Mouse (Mus musculus): ENCODE measurements around the gene Rimbp3. TPM values are rescaled to one million over a fixed set of nuclear protein-coding genes. Genes with fewer than 3 reads are reported as not detected.
A peak's percentile ranks its signal among the peaks of the same experiment; 100 is the strongest.
"Not testable (repeated sequence)": the region's sequence is repeated elsewhere in the genome, so short reads cannot be mapped to it uniquely, and the experiment has no call there.

Rimbp3 gene
- polyA plus RNA-seq, 1 experiment from 2014 or later: 0.70 TPM

DNA sequence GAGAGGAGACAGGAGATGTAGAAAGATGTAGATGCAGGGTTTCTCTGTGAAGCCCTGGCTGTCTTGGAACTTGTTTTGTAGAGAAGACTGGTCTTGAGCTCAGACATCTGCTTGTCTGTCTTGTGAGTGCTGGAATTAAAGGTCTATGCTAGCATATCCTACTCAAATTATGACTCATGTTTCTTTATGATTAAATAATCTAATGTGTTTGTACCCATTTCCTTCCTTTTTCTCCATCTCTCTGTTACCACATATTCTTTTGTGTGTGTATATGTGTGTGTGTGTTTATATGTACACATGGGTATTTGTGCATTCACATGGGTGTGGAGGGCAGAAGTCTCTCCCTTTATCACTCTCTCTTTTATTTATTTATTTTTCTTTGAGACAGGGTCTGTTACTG is 18.1 kb downstream of the Rimbp3 start:
- Histone ChIP-seq H3K4me1 (no peaks in the 10 kb centered on the region), H3K9me3 (peaks cover 10% of the 10 kb centered on the region; the same call in 1 of the 2 replicates), H3K36me3 (replicated peaks) (no peaks in the 10 kb centered on the region), H3K27ac (replicated peaks) (no peak overlapping the region), H3K27me3 (replicated peaks; ENCODE audit: low read depth, poor library complexity, severe bottlenecking) (no peaks in the 10 kb centered on the region), H3K4me3 (no peak overlapping the region)
- no peak for DNase-seq (ENCODE audit: low spot score)

DNA sequence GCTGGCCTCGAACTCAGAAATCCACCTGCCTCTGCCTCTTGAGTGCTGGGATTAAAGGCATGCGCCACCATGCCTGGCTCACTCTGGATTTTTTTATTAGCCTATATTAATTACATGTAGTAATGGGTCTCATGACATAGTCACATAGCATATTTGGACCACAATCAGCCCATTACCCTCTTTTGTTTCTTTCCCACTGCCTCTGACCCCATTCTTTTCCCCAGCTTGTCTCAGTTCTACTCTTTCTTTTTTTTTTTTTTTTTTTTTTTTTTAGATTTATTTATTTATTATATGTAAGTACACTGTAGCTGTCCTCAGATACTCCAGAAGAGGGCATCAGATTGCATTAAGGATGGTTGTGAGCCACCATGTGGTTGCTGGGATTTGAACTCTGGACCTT is 23.1 kb downstream of the Rimbp3 start:
- not testable (repeated sequence) for H3K4me3 ChIP-seq; H3K27ac ChIP-seq (replicated peaks); H3K27me3 ChIP-seq (replicated peaks; ENCODE audit: low read depth, poor library complexity, severe bottlenecking); DNase-seq (ENCODE audit: low spot score); H3K36me3 ChIP-seq (replicated peaks)
- peaks cover 10% of the 10 kb centered on the region; the same call in 1 of the 2 replicates for H3K9me3 ChIP-seq
- peaks cover 31% of the 10 kb centered on the region for H3K4me1 ChIP-seq
- 88% methylated on average over 2 of the region's 2 CpGs for WGBS

GRCm38 (mm10) chr16:17232794-17233701 is 24.6 kb downstream of the Rimbp3 start, which contains the start of gene Hic2:
Gene Hic2, plus strand, starts transcription at chr16:17233572.
- Histone ChIP-seq H3K4me3 (peak within 1 kb of the TSS; percentile 66), H3K27ac (replicated peaks) (peak within 1 kb of the TSS; percentile 98), H3K9me3 (peaks cover 10% of the 10 kb centered on the region; the same call in 1 of the 2 replicates), H3K27me3 (replicated peaks; ENCODE audit: low read depth, poor library complexity, severe bottlenecking) (0 out of 2 replicates have a peak, but pooled peaks cover 5% of the 10 kb centered on the region), H3K36me3 (replicated peaks) (no peaks in the 10 kb centered on the region), H3K4me1 (peaks cover 36% of the 10 kb centered on the region)
- DNase-seq (ENCODE audit: low spot score): peak; percentile 99
- WGBS: under 1% methylated on average over 59 of the region's 59 CpGs

- Histone ChIP-seq H3K4me3 (peak overlapping the region; percentile 66), H3K27ac (replicated peaks) (peak overlapping the region; percentile 98), H3K36me3 (replicated peaks) (no peaks in the 10 kb centered on the region), H3K9me3 (peaks cover 10% of the 10 kb centered on the region; the same call in 1 of the 2 replicates), H3K4me1 (peaks cover 45% of the 10 kb centered on the region), H3K27me3 (replicated peaks; ENCODE audit: low read depth, poor library complexity, severe bottlenecking) (0 out of 2 replicates have a peak, but pooled peaks cover 5% of the 10 kb centered on the region)
- under 1% methylated on average over 62 of the region's 62 CpGs for WGBS
- peak; percentile 80 for DNase-seq (ENCODE audit: low spot score)
These were observed 25.5 kb downstream of the Rimbp3 start for GRCm38 (mm10) chr16:17233702-17234498.

GRCm38 (mm10) chr16:17234499-17234895 is 26.1 kb downstream of the Rimbp3 start:
- peak; percentile 70 for DNase-seq (ENCODE audit: low spot score)
- Histone ChIP-seq H3K27ac (replicated peaks) (peak overlapping the region; percentile 98), H3K36me3 (replicated peaks) (no peaks in the 10 kb centered on the region), H3K4me3 (peak overlapping the region; percentile 66), H3K9me3 (peaks cover 7% of the 10 kb centered on the region; the same call in 1 of the 2 replicates), H3K4me1 (peaks cover 48% of the 10 kb centered on the region), H3K27me3 (replicated peaks; ENCODE audit: low read depth, poor library complexity, severe bottlenecking) (0 out of 2 replicates have a peak, but pooled peaks cover 5% of the 10 kb centered on the region)
- 2% methylated on average over 12 of the region's 12 CpGs for WGBS

DNA sequence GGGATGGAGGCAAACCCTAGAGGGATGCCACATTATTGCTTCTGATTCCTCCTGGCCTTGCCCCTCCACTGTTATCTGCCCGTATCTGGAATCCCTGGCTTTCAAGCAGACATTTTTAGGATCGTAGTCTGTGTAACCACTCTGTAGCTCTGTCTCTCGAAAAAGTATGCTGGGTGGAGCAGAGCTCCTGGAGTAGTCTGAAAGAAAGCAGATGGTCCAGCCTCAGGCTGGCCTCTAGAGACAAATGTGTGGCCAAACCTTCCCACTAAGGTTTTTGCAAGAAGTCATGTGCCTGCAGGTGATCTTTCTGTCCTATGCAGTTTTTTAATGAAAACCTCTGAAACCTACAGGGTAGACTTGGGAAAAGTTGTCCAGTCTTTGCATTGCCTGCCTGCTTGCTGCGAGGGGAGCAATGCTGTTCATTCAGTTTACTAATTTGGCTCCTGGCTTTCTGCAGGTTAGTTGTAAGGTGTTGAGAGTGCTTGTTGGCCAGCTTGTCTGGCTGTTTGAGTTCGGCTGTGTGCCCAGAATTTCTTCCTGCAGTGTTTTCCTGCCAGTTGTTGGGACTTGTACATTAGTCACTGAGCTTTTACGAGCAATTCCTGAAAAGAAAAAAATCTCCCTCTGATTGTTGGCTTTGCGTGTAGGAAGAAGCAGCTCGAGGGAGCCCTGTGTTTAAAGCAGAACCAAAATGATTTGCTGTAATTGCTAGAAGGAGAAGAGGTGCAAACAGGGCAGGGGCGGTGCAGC is 26.7 kb downstream of the Rimbp3 start:
- H3K27ac ChIP-seq (replicated peaks): no peak overlapping the region; the same call in 1 of the 2 replicates
- WGBS: 59% methylated on average over 9 of the region's 9 CpGs

GRCm38 (mm10) chr16:17237634-17238033 is 29.2 kb downstream of the Rimbp3 start:
- no peaks in the 10 kb centered on the region for H3K27me3 ChIP-seq (replicated peaks; ENCODE audit: low read depth, poor library complexity, severe bottlenecking)
- H3K9me3 ChIP-seq: no peaks in the 10 kb centered on the region
- H3K36me3 ChIP-seq (replicated peaks): no peaks in the 10 kb centered on the region
- peaks cover 50% of the 10 kb centered on the region for H3K4me1 ChIP-seq
- WGBS: 91% methylated on average over 3 of the region's 3 CpGs
- H3K4me3 ChIP-seq: no peak overlapping the region
- no peak for DNase-seq (ENCODE audit: low spot score)
- no peak overlapping the region for H3K27ac ChIP-seq (replicated peaks)

More for the DNA sequence above, 26.7 kb downstream of the Rimbp3 start:
- Histone ChIP-seq H3K4me1 (peaks cover 49% of the 10 kb centered on the region), H3K9me3 (peaks cover under 1% of the 10 kb centered on the region; the same call in 1 of the 2 replicates), H3K27me3 (replicated peaks; ENCODE audit: low read depth, poor library complexity, severe bottlenecking) (0 out of 2 replicates have a peak, but pooled peaks cover 5% of the 10 kb centered on the region), H3K36me3 (replicated peaks) (no peaks in the 10 kb centered on the region), H3K4me3 (peak overlapping the region; percentile 66)
- no peak for DNase-seq (ENCODE audit: low spot score)

DNA sequence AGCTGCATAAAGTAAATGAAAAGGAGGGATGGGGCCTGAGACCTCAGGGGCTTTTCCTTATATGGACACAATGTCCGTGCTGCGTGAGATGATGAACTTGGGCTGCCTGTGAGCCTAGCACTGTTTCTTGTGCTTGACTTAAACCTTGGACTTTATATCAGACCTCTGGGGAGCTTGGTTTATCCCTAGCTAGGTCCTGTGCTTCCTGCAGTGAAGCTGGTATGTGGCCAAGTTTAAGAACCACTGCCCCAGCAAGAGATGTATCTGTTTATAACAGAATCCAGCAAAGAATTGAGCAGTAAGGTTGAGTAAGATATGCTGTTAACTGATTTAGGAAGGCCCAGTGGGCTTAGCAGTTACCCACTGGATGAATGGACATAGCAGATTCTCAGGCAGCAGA is 31.0 kb downstream of the Rimbp3 start:
- H3K27ac ChIP-seq (replicated peaks): no peak overlapping the region
- no peaks in the 10 kb centered on the region for H3K9me3 ChIP-seq
- no peaks in the 10 kb centered on the region; the same call in 1 of the 2 replicates for H3K36me3 ChIP-seq (replicated peaks)
- no peaks in the 10 kb centered on the region for H3K27me3 ChIP-seq (replicated peaks; ENCODE audit: low read depth, poor library complexity, severe bottlenecking)
- no peak overlapping the region for H3K4me3 ChIP-seq
- H3K4me1 ChIP-seq: peaks cover 50% of the 10 kb centered on the region
- no peak for DNase-seq (ENCODE audit: low spot score)
- 86% methylated on average over 2 of the region's 2 CpGs for WGBS

- H3K4me3 ChIP-seq: no peak overlapping the region
- 83% methylated on average over 1 of the region's 1 CpGs for WGBS
- no peak for DNase-seq (ENCODE audit: low spot score)
These were observed 35.3 kb downstream of the Rimbp3 start for GRCm38 (mm10) chr16:17243731-17244130.

GRCm38 (mm10) chr16:17244996-17245395 is 36.6 kb downstream of the Rimbp3 start:
- H3K9me3 ChIP-seq: no peaks in the 10 kb centered on the region
- H3K36me3 ChIP-seq (replicated peaks): no peaks in the 10 kb centered on the region; the same call in 1 of the 2 replicates
- peaks cover 23% of the 10 kb centered on the region for H3K4me1 ChIP-seq
- H3K27me3 ChIP-seq (replicated peaks; ENCODE audit: low read depth, poor library complexity, severe bottlenecking): no peaks in the 10 kb centered on the region
- 85% methylated on average over 1 of the region's 1 CpGs for WGBS
- no peak for DNase-seq (ENCODE audit: low spot score)
- no peak overlapping the region for H3K4me3 ChIP-seq
- no peak overlapping the region for H3K27ac ChIP-seq (replicated peaks)

More at GRCm38 (mm10) chr16:17243731-17244130, 35.3 kb downstream of the Rimbp3 start:
- Histone ChIP-seq H3K27ac (replicated peaks) (no peak overlapping the region), H3K36me3 (replicated peaks) (no peaks in the 10 kb centered on the region; the same call in 1 of the 2 replicates), H3K4me1 (peaks cover 18% of the 10 kb centered on the region), H3K27me3 (replicated peaks; ENCODE audit: low read depth, poor library complexity, severe bottlenecking) (no peaks in the 10 kb centered on the region), H3K9me3 (no peaks in the 10 kb centered on the region)

DNA sequence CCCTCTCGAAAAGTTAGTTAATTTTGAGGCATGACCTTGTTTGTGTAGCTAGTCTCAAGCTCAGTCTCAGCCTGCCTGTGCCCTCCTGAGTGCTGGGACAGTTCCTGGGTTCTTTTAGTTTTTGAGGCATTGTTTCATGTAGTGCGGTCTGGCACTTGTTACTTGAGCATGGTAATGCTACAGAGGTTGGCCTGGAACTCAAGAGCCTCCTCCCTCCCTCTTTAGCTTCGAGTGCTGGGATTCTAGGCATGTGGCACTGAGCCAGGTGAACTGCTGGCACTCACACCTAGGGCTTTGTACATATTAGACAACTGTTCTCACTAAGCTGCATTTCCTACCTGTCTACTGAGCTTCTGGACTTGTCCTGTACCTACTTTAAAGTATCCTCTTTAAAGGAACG is 39.3 kb downstream of the Rimbp3 start:
- no peaks in the 10 kb centered on the region for H3K9me3 ChIP-seq
- no peaks in the 10 kb centered on the region; the same call in 1 of the 2 replicates for H3K36me3 ChIP-seq (replicated peaks)
- H3K4me3 ChIP-seq: no peak overlapping the region
- DNase-seq (ENCODE audit: low spot score): no peak
- 86% methylated on average over 4 of the region's 4 CpGs for WGBS
- H3K4me1 ChIP-seq: peaks cover 36% of the 10 kb centered on the region
- H3K27ac ChIP-seq (replicated peaks): no peak overlapping the region
- H3K27me3 ChIP-seq (replicated peaks; ENCODE audit: low read depth, poor library complexity, severe bottlenecking): no peaks in the 10 kb centered on the region

All from embryonic facial prominence, embryonic 10.5 days (tissue).